Mouse (Mus musculus) forebrain, embryonic 14.5 days (tissue): ENCODE measurements at regions not wholly inside any gene's neighbourhood (a gene's known extent, or its start where the extent isn't known, plus 50 kb on each side); places are given as distances from the start of the nearest gene placed in this dataset.

ENCODE experiments used
- ATAC-seq: fragments of 200-750 bp; cut with Nextera tagmentation; 2 replicates; pipeline ENCODE4 v1.8.0; 2017; ENCODE audit warnings: mild to moderate bottlenecking, moderate library complexity
- DNase-seq: peaks from one replicate; pipeline ENCODE4 v3.0.0-alpha.2; 2015; ENCODE audit warnings: low spot score
- H3K27ac ChIP-seq: fragments of 300-500 bp; sonication (generic); 2 replicates; pipeline ENCODE4 v1.5.1; 2014; ENCODE audit warnings: low read depth, mild to moderate bottlenecking, control low read depth, low read length, moderate library complexity
- H3K27me3 ChIP-seq: fragments of 300-500 bp; sonication (generic); replicated peaks from 2 replicates; pipeline ENCODE4 v1.6.1; 2014; ENCODE audit warnings: low read length, control low read depth, mixed read lengths; ENCODE audit not compliant: control insufficient read depth, insufficient read depth
- H3K36me3 ChIP-seq: fragments of 300-500 bp; sonication (generic); 2 replicates; pipeline ENCODE4 v1.6.1; 2014; ENCODE audit warnings: low read length, control low read depth; ENCODE audit not compliant: control insufficient read depth, insufficient read depth
- H3K4me1 ChIP-seq: fragments of 300-500 bp; sonication (generic); 2 replicates; pipeline ENCODE4 v1.6.1; 2014; ENCODE audit warnings: antibody characterized with exemption, low read length, control low read depth; ENCODE audit not compliant: control insufficient read depth, insufficient read depth
- H3K4me2 ChIP-seq: fragments of 300-500 bp; sonication (generic); 2 replicates; pipeline ENCODE4 v1.6.1; 2014; ENCODE audit warnings: mild to moderate bottlenecking, control low read depth, low read length
- H3K4me3 ChIP-seq: fragments of 300-500 bp; sonication (generic); 2 replicates; pipeline ENCODE4 v1.5.1; 2014; ENCODE audit warnings: low read depth, low read length, control low read depth
- H3K9ac ChIP-seq: fragments of 300-500 bp; sonication (generic); 2 replicates; pipeline ENCODE4 v1.6.1; 2014; ENCODE audit warnings: mild to moderate bottlenecking, low read length, control low read depth, moderate library complexity
- H3K9me3 ChIP-seq: fragments of 300-500 bp; sonication (generic); replicated peaks from 2 replicates; pipeline ENCODE4 v1.6.1; 2016; ENCODE audit warnings: low read length, control low read depth, mixed read lengths; ENCODE audit not compliant: control insufficient read depth
- WGBS: fragments of 180-500 bp; shearing (Covaris S2); extraction: QIAGEN DNeasy Blood & Tissue Kit; methylation state at CpG from one replicate; pipeline ENCODE4 v1.1.7; 2014; 5-methylcytosine and 5-hydroxymethylcytosine counted together

DNA sequence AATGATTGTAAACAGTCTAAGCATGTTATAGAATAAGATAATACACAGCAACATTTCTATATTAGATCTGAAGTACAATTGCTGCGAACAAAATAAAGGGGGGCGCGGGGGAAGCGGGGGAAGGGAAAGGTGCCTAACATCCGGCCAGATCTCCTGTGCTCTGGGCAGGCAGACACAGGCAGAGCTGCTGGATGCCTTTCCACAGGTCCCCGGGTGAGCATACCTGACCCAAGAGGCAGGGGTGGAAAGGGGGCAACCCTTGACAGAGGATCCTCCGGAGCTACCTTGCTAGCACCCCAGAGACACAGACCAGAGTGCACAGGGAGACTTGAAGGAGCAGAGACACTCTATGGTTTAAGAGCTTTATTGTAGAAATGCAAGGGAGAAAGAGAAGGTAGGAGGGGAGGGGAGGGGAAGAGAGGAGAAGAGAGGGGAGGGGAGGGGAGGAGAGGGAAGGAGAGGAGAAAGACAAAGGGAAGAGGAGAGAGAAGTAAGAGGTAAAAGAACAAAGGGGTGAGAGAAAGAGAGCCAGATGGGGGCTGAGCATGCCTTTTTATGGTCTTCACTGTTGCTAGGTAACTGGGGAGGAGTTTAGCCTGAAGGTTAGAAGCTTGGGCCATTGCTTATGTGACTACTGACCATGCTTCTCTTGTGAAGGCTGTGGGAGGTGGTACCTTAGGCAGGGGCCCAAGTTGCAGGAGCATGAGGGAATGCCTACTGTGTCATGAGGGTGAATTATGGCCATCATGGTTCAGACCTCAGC, 308.2 kb upstream of the Negr1 start:
- Histone ChIP-seq H3K4me3 (no peak overlapping the region), H3K4me2 (no peak overlapping the region), H3K4me1 (no peaks in the 10 kb centered on the region), H3K9me3 (no peaks in the 10 kb centered on the region), H3K36me3 (no peaks in the 10 kb centered on the region), H3K27me3 (no peaks in the 10 kb centered on the region), H3K9ac (no peak overlapping the region), H3K27ac (no peak overlapping the region)
- WGBS: 74% methylated on average over 7 of the region's 7 CpGs
- DNase-seq: no peak
- ATAC-seq: no peak

GRCm38 (mm10) chr3:156256719-156257118, 304.9 kb upstream of the Negr1 start:
- ATAC-seq: no peak
- 93% methylated on average over 7 of the region's 7 CpGs for WGBS

GRCm38 (mm10) chr3:156264654-156265053, 296.9 kb upstream of the Negr1 start:
- H3K9me3 ChIP-seq: no peaks in the 10 kb centered on the region
- DNase-seq (no peak), ATAC-seq (no peak)
- H3K27me3 ChIP-seq: no peaks in the 10 kb centered on the region
- no peaks in the 10 kb centered on the region for H3K36me3 ChIP-seq
- H3K4me1 ChIP-seq: no peaks in the 10 kb centered on the region
- H3K27ac ChIP-seq: no peak overlapping the region
- H3K4me2 ChIP-seq: no peak overlapping the region
- WGBS: 91% methylated on average over 6 of the region's 6 CpGs
- no peak overlapping the region for H3K9ac ChIP-seq
- no peak overlapping the region for H3K4me3 ChIP-seq

More at GRCm38 (mm10) chr3:156256719-156257118, 304.9 kb upstream of the Negr1 start:
- Histone ChIP-seq H3K4me2 (no peak overlapping the region), H3K9me3 (no peaks in the 10 kb centered on the region), H3K9ac (no peak overlapping the region), H3K4me1 (no peaks in the 10 kb centered on the region), H3K36me3 (no peaks in the 10 kb centered on the region), H3K27me3 (no peaks in the 10 kb centered on the region), H3K4me3 (no peak overlapping the region), H3K27ac (no peak overlapping the region)
- no peak for DNase-seq

DNA sequence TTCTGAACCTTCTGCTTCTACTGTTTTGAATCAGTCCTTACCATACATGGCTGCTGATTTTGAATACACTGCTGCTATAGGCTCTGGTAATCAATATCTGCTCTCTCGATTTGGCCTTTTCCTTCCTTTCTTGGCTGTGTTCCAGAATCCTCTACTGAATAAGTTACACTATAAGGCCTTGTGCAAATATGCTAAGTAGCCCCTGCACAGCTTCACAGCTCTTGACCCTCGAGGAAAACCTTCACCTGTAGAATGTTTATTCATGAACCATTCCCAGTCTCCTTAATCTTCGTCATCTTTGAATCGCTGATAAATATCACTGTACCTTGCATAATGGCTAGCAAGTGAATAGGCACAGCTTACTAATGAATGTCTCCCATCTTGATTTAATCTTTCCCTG, 293.9 kb upstream of the Negr1 start:
- Histone ChIP-seq H3K9ac (no peak overlapping the region), H3K4me1 (no peaks in the 10 kb centered on the region), H3K27me3 (no peaks in the 10 kb centered on the region), H3K4me3 (no peak overlapping the region), H3K27ac (no peak overlapping the region), H3K36me3 (no peaks in the 10 kb centered on the region), H3K9me3 (no peaks in the 10 kb centered on the region), H3K4me2 (no peak overlapping the region)
- WGBS: 33% methylated on average over 4 of the region's 4 CpGs
- DNase-seq: peak; percentile 27
- peak; percentile 50; the same call in 1 of the 2 replicates for ATAC-seq

GRCm38 (mm10) chr3:156299984-156300770, 261.4 kb upstream of the Negr1 start:
- H3K36me3 ChIP-seq: no peaks in the 10 kb centered on the region
- no peak overlapping the region for H3K4me2 ChIP-seq
- WGBS: 27% methylated on average over 3 of the region's 3 CpGs
- H3K27ac ChIP-seq: no peak overlapping the region
- peak; percentile 89 for DNase-seq
- H3K4me3 ChIP-seq: no peak overlapping the region
- no peaks in the 10 kb centered on the region for H3K9me3 ChIP-seq
- H3K9ac ChIP-seq: no peak overlapping the region
- H3K4me1 ChIP-seq: peaks cover 12% of the 10 kb centered on the region
- no peaks in the 10 kb centered on the region for H3K27me3 ChIP-seq
- peak; percentile 83 for ATAC-seq

GRCm38 (mm10) chr3:156301302-156301701, 260.3 kb upstream of the Negr1 start:
- peak; percentile 67 for DNase-seq

DNA sequence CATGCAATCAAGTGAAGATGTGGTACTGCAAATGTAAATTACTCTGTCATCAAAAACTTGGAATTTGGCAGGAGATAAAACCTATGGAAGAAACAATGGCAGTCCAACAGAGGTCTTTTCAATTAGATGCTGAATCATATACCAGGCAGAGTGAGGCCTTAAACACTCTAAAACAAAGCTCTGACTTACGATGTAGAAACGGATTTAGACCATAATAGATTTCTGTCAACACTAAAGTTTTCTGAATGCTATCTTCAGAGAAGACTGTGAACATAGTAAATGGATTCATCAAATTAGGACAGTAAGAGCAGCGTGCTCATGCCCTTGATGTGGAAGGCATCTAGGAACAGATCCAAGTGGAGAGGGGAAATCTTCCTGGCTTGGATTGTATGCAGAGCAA, 259.8 kb upstream of the Negr1 start:
- 35% methylated on average over 3 of the region's 3 CpGs for WGBS
- DNase-seq: peak; percentile 70
- Histone ChIP-seq H3K4me2 (no peak overlapping the region), H3K4me1 (peaks cover 13% of the 10 kb centered on the region), H3K4me3 (no peak overlapping the region), H3K36me3 (no peaks in the 10 kb centered on the region), H3K27me3 (no peaks in the 10 kb centered on the region), H3K9ac (no peak overlapping the region), H3K27ac (no peak overlapping the region), H3K9me3 (no peaks in the 10 kb centered on the region)
- peak; percentile 56 for ATAC-seq

More at GRCm38 (mm10) chr3:156301302-156301701, 260.3 kb upstream of the Negr1 start:
- Histone ChIP-seq H3K9me3 (no peaks in the 10 kb centered on the region), H3K9ac (no peak overlapping the region), H3K4me2 (no peak overlapping the region), H3K4me1 (peaks cover 13% of the 10 kb centered on the region), H3K27me3 (no peaks in the 10 kb centered on the region), H3K4me3 (no peak overlapping the region), H3K27ac (no peak overlapping the region), H3K36me3 (no peaks in the 10 kb centered on the region)
- peak; percentile 59 for ATAC-seq
- 38% methylated on average over 1 of the region's 1 CpGs for WGBS

- no peak for ATAC-seq
Measured at GRCm38 (mm10) chr3:156304174-156304573, 257.4 kb upstream of the Negr1 start.

GRCm38 (mm10) chr3:156305064-156305463, 256.5 kb upstream of the Negr1 start:
- Histone ChIP-seq H3K9ac (no peak overlapping the region), H3K4me2 (no peak overlapping the region), H3K27me3 (no peaks in the 10 kb centered on the region), H3K4me1 (peaks cover 13% of the 10 kb centered on the region), H3K4me3 (no peak overlapping the region), H3K36me3 (no peaks in the 10 kb centered on the region), H3K27ac (no peak overlapping the region), H3K9me3 (no peaks in the 10 kb centered on the region)
- no peak for ATAC-seq
- DNase-seq: peak; percentile 50

More at GRCm38 (mm10) chr3:156304174-156304573, 257.4 kb upstream of the Negr1 start:
- Histone ChIP-seq H3K4me1 (peaks cover 13% of the 10 kb centered on the region), H3K4me3 (no peak overlapping the region), H3K9me3 (no peaks in the 10 kb centered on the region), H3K36me3 (no peaks in the 10 kb centered on the region), H3K27me3 (no peaks in the 10 kb centered on the region), H3K9ac (no peak overlapping the region), H3K4me2 (no peak overlapping the region), H3K27ac (no peak overlapping the region)
- DNase-seq: peak; percentile 46
- 4% methylated on average over 4 of the region's 4 CpGs for WGBS
